Mouse (Mus musculus): ENCODE data around the gene Sf3b3. TPM values are rescaled to one million over a fixed set of nuclear protein-coding genes. Genes with fewer than 3 reads are reported as not detected.

The Sf3b3 gene
- polyA plus RNA-seq, 2 experiments from 2014 or later, result 98.5 to 141 TPM

- peak; percentile 6 for ATAC-seq
Measured at GRCm38 (mm10) chr8:110847171-110847549, 573 bp upstream of the Sf3b3 start.

GRCm38 (mm10) chr8:110845821-110846404 lies 674 bp downstream of the Sf3b3 start:
- ATAC-seq, result peak; percentile 38

- ATAC-seq, result no peak
Measured at GRCm38 (mm10) chr8:110844941-110845340, 1.6 kb downstream of the Sf3b3 start.

- no peak for ATAC-seq
Measured at GRCm38 (mm10) chr8:110843207-110843606, 3.4 kb downstream of the Sf3b3 start.

DNA sequence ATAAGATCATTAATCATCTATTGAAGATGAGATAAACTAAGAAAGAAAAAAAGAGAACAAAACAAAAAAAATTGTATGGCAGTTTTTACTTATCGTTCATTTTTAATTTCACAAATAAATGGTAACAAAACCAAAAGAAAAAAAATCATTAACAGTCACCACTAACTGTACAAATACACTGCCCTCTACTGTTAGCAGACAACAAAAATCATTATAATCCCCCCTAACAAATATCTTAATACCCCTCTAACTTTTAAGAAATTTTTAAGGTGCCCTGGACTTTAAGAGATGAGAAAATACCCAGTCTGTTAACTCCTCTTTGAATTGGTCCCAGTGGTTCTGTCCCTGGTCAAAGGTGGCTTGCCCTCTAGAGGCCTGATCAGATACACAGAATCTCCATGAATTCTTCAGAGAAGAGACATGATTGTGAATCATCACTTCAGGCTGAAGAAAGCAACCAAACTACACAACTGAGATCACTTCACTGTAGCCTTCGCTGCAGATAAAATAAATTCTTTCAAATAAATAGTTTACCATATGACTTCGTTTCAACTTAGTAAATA lies 4.5 kb downstream of the Sf3b3 start:
- no peak for ATAC-seq

GRCm38 (mm10) chr8:110831956-110832355 lies 14.6 kb downstream of the Sf3b3 start:
- no peak for ATAC-seq

GRCm38 (mm10) chr8:110828511-110828910 lies 18.1 kb downstream of the Sf3b3 start:
- no peak for ATAC-seq

DNA sequence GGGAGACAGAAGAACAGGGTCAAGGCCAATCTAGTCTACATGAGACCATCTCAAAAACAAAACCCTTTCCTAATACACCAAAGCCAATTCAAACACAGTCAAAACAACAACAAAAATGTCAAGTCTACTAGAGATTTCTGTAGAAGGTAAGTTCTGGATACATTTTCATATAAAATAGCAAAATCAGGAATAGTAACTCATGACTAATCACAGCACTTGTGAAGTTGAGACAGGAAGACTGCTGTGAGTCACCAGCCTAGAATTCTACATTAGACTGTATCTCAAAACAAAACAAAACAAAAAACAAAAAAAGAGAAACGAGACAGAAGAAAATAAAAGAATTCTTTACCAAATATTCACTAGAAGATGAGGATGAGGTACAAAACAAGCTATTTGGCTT lies 21.7 kb downstream of the Sf3b3 start:
- no peak for ATAC-seq

DNA sequence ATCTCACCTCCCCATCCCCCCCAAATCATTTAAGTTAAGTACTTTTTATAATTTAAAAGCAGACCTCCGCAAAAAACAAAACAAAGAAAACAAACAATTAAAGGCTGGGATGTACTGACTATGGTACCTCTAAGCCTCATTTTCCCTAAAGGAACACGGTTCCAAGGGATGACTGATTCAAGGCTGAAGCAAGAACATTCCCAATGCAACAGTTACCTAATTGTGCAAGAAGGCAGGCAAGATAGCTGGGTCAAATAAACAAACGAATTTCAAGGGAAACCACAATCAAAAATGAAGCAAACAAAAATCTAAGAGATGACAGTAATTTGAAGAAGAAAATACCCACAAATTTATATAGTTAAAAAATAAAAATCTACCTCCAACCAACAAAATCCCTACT lies 24.6 kb downstream of the Sf3b3 start:
- no peak for ATAC-seq

DNA sequence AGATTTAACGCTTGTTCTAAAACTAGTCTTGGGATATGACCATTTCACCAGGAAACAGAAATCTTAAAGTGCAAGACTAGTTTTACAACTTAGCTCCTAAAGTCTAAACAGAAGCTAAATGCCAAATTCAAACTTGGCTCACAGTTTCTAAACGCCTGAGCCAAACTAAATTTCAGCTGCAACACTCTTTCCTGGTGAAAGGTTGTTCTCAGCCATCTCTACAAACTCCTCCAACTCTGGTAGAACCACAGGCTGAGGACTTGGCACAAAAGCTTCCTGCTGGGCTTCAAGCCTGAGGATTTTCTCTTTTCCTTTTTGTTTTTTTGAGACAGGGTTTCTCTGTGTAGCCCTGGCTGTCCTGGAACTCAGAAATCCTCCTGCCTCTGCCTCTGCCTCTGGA lies 26.3 kb downstream of the Sf3b3 start:
- no peak for ATAC-seq

DNA sequence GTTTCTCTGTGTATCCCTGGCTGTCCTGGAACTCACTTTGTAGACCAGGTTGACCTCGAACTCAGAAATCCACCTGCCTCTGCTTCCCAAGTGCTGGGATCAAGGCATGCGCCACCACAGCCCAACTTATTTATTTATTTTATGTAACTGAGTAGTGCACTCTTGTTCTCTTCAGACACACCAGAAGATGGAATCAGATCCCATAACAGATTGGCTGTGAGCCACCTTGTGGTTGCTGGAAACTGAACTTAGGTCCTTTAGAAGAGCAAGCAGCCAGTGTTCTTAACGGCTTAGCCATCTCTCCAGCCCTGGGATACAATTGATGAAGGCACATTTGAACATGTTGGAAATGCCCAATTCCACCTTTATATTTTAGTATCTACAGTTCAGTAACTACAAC lies 28.0 kb downstream of the Sf3b3 start:
- no peak for ATAC-seq

DNA sequence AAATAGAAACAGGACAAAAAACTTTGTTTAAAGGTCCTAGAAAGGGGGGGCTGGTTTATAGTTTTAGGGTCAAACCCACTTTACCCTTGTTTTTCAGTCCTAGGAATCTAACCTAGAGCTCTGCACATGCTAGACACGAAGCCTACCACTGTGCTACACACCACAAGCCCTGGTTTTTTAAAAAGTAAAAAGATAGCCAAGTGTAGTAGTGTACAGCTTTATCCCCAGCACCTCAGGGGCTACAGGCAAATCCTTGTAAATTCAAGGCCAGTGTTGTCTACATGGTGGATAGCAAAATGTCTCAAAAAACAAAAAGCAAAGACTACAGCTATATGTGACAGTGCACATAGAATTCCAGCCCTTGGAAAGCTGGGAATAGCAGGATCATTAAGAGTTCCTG lies 29.6 kb downstream of the Sf3b3 start:
- ATAC-seq, result no peak

GRCm38 (mm10) chr8:110815308-110815707 lies 31.3 kb downstream of the Sf3b3 start:
- ATAC-seq, result no peak

- ATAC-seq, result no peak
Measured at GRCm38 (mm10) chr8:110813081-110813812, 33.3 kb downstream of the Sf3b3 start.

- no peak for ATAC-seq
Measured at GRCm38 (mm10) chr8:110812349-110813080, 34.1 kb downstream of the Sf3b3 start.

DNA sequence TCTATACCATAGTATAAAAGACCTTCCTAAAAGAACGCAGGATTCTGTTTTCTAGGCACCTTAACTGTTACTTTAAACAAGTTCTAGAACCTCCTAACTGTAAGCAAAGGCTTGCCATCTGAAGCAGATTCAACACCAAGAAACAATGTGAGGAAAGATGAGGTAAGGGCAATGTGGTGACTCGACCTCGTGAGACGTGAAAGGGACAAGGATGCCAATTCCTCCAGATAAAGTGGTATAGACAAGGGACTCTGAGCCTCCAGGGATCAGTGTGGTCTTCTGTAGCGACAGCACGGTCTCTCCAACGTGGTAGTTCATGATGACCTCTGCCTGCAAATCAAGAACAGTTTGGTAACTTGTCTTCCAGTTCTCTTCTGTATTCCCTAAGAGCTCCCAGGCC lies 34.8 kb downstream of the Sf3b3 start:
- no peak for ATAC-seq

DNA sequence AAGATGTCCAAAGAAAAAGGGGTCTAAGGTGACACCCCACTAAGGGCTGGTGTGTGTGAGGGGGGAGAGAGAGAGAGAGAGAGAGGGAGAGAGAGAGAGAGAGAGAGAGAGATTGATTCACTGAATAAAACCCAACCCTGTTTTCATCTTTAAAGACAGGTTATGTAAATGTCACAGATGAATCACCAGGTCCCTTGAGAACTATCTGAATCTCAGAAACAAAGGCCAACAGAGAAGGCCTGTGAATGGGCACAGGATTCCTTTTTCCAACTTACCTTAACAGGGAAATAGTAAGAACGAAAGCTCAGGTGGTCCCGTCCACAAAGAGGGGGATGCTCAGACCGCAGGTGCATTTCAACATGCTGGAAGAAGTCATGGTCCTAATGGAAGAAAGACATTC lies 35.5 kb downstream of the Sf3b3 start:
- ATAC-seq, result no peak

DNA sequence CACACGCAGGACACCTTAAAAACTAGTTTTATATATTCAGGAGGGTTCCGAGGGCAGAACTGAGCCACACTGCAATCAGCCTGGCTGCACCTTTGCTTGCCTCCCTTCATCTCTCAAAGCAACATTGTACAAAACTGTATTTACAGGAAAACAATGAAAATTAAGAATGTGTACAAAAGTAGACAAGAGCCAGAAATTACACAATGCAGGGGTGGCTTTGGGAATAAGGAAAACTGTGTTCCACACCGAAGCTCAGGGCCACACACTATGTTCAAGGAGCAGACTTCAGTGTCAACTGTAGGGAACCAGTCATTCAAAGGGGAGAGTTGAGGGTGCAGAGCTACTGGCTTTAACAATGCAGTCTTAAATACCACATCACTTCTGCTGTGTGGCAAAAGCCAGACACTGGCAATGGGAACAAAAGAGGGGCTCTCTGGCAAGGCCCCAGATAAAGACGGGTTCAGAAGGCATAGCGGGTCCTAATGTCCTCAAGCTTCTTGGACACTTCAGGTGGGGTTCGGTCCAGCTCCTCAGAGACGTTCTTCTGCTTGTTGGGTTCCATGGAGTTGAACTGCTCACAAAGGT lies 36.0 kb downstream of the Sf3b3 start:
- no peak for ATAC-seq

- no peak for ATAC-seq
Measured at GRCm38 (mm10) chr8:110809831-110810230, 36.8 kb downstream of the Sf3b3 start.

DNA sequence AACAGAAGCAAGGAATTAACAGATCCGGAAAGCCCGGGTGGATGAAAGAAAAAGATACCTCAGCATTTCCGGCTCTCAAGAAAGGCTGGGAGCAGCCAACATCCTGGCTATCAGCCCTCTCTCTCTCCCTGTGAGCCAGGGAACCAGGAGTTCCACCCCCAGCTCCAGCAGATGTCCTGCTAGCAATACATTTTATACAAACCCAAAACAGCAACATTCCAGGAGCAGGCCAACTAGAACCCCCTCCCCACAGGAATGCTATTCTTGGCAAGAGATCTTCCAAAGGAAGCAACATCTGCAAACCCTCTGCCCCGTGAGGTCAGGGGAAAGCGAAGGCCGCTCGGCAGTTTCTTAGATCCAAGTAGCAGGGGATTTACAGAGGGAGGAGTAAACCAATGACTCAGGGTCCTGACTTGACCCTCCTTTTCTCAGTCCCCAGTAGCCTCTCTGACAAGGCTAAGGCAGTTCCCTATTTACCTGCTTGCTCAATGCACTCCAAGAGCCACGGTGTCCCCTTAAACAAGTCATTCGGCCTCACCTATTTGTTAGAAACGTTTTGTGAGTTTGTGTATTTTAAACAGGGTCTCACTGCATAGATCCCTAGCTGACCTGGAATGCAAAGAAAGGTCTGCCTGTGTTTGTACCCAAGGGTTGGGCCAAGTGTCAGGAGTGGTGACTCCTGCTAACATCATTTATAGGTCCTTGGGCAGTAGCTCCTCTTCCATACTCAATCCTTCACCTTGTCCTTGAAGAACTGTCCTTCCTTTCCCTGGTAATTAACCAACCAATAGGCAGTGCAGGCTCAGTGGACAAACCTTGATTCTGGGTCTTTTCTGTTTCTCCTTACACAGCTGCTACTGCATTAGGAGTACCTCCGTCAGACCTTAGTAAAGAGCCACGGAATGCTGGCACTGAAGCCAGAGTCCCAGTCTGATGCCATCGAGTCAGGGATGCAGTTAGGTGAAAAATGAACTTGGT lies 37.8 kb downstream of the Sf3b3 start:
- ATAC-seq, result no peak

DNA sequence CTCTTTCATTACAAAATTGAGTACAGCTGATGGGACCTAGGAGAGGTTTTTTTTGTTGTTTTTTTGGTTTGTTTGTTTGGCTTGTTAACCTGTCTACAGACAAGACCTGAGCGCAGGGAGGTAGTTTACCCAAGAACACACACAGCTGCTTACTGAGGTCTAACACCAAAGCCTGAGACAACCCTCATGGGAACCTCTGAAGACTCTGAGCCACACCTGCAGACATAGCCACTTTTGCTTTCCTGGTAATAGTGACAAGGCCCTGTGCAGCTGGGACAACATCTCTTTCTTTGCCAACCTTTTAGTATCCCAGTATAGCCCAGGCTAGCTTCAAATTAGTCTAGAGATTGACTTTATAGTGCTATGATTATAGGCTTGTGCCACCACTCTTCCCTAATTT lies 40.4 kb downstream of the Sf3b3 start:
- no peak for ATAC-seq

- ATAC-seq, result peak; percentile 78
Measured at GRCm38 (mm10) chr8:110805669-110806068, 40.9 kb downstream of the Sf3b3 start, which contains the start of gene Il34. Gene Il34, minus strand, starts transcription at chr8:110805924.

Data from CD4-positive, CD25-positive, alpha-beta regulatory T cell, adult 4 months (primary cell).